Mouse (Mus musculus) urinary bladder, adult 2 months (tissue): ENCODE results near the gene Pak1ip1. TPM values are rescaled to one million over a fixed set of nuclear protein-coding genes. Genes with fewer than 3 reads are reported as not detected.

Source experiments
- DNase-seq: peaks from one replicate; pipeline ENCODE4 v3.0.0; 2022; ENCODE audit warnings: low spot score
- polyA plus RNA-seq: library from polyadenylated mRNA; depleted of rRNA; stranded (reverse); fragments of >200 nt; gene quantifications from 2 replicates; pipeline ENCODE4 v1.2.3, GENCODE M21; 2012; rRNA removed

The Pak1ip1 gene
- polyA plus RNA-seq, 1 experiment, result 68.3 TPM

- DNase-seq, result no peak
These were observed 5.4 kb downstream of the Pak1ip1 start for GRCm38 (mm10) chr13:41006244-41006643.

- no peak for DNase-seq
These were observed 7.4 kb downstream of the Pak1ip1 start for GRCm38 (mm10) chr13:41008271-41008670.

- no peak for DNase-seq
These were observed 8.1 kb downstream of the Pak1ip1 start for GRCm38 (mm10) chr13:41008946-41009345.

GRCm38 (mm10) chr13:41015829-41016634, 15.2 kb downstream of the Pak1ip1 start, which contains the start of gene Tmem14c:
Gene Tmem14c, plus strand, starts transcription at chr13:41016292.
- DNase-seq, result peak; percentile 84

GRCm38 (mm10) chr13:41016797-41017405, 16.1 kb downstream of the Pak1ip1 start:
- DNase-seq, result no peak

- DNase-seq, result no peak
These were observed 17.0 kb downstream of the Pak1ip1 start for GRCm38 (mm10) chr13:41017832-41018231.

- DNase-seq, result no peak
These were observed 17.4 kb downstream of the Pak1ip1 start for GRCm38 (mm10) chr13:41018236-41018635.

GRCm38 (mm10) chr13:41018756-41019591, 18.2 kb downstream of the Pak1ip1 start:
- DNase-seq, result no peak

- DNase-seq, result no peak
These were observed 19.7 kb downstream of the Pak1ip1 start for GRCm38 (mm10) chr13:41020494-41020893.

- DNase-seq, result no peak
These were observed 20.8 kb downstream of the Pak1ip1 start for GRCm38 (mm10) chr13:41021607-41022006.

- no peak for DNase-seq
These were observed 21.3 kb downstream of the Pak1ip1 start for GRCm38 (mm10) chr13:41022099-41022498.

GRCm38 (mm10) chr13:41030098-41030497, 29.3 kb downstream of the Pak1ip1 start:
- DNase-seq, result no peak

- no peak for DNase-seq
These were observed 41.7 kb downstream of the Pak1ip1 start for GRCm38 (mm10) chr13:41042511-41042910.

- DNase-seq, result no peak
These were observed 45.1 kb downstream of the Pak1ip1 start for GRCm38 (mm10) chr13:41045901-41046300.

GRCm38 (mm10) chr13:41047280-41047679, 46.5 kb downstream of the Pak1ip1 start:
- no peak for DNase-seq

- DNase-seq, result no peak
These were observed 51.1 kb downstream of the Pak1ip1 start for GRCm38 (mm10) chr13:41051965-41052364.

Other genes with a start within 250 kb of the Pak1ip1 start
- 10.3 and 20.4 TPM in 2 replicates for gene Gcnt2, start 141.3 kb upstream of the Pak1ip1 start, polyA plus RNA-seq
- gene Tmem14c, start 15.3 kb downstream of the Pak1ip1 start, polyA plus RNA-seq, result 89.9 and 115 TPM in 2 replicates
- gene Mak, start 78.7 kb downstream of the Pak1ip1 start, polyA plus RNA-seq, result 0.04 TPM in 1 of 2 replicates, not detected in the other
- gene Gcm2, start 110.0 kb downstream of the Pak1ip1 start, polyA plus RNA-seq, result not detected in 2 replicates
- gene Sycp2l, start 113.3 kb downstream of the Pak1ip1 start, polyA plus RNA-seq, result not detected in 2 replicates
- gene Elovl2, start 219.4 kb downstream of the Pak1ip1 start, polyA plus RNA-seq, result 0.07 and 0.16 TPM in 2 replicates
- 9.0 and 10.4 TPM in 2 replicates for gene Smim13, start 248.8 kb downstream of the Pak1ip1 start, polyA plus RNA-seq